Mouse (Mus musculus) ES-Bruce4 (cell line): ENCODE data around the gene Engase. TPM values are rescaled to one million over a fixed set of nuclear protein-coding genes. Genes with fewer than 3 reads are reported as not detected.

Source experiments
- H3K27ac ChIP-seq: 2 replicates; pipeline ENCODE4 v1.5.1; 2012; ENCODE audit warnings: low read length, inconsistent platforms; ENCODE audit not compliant: insufficient read depth
- H3K27me3 ChIP-seq: 2 replicates; pipeline ENCODE4 v1.6.1; 2012; ENCODE audit warnings: mild to moderate bottlenecking, low read length, inconsistent platforms; ENCODE audit not compliant: control insufficient read depth, poor library complexity, insufficient read depth, severe bottlenecking
- H3K36me3 ChIP-seq: 2 replicates; pipeline ENCODE4 v1.6.1; 2012; ENCODE audit warnings: inconsistent platforms, mild to moderate bottlenecking, low read length, moderate library complexity; ENCODE audit not compliant: control insufficient read depth, poor library complexity, insufficient read depth, severe bottlenecking
- H3K4me1 ChIP-seq: one replicate; pipeline ENCODE4 v1.8.1; 2011; ENCODE audit warnings: low read length; ENCODE audit not compliant: control insufficient read depth, insufficient read depth
- H3K4me3 ChIP-seq: 2 replicates; pipeline ENCODE4 v1.5.1; 2011; ENCODE audit warnings: low read depth, mild to moderate bottlenecking, low read length
- H3K9ac ChIP-seq: 2 replicates; pipeline ENCODE4 v1.6.1; 2012; ENCODE audit warnings: low read depth, mild to moderate bottlenecking, inconsistent platforms; ENCODE audit not compliant: poor library complexity, severe bottlenecking
- H3K9me3 ChIP-seq: replicated peaks from 2 replicates; pipeline ENCODE4 v1.6.1; 2012; ENCODE audit warnings: mild to moderate bottlenecking, low read length, inconsistent platforms; ENCODE audit not compliant: control insufficient read depth, poor library complexity, insufficient read depth, severe bottlenecking
- CTCF ChIP-seq: IDR thresholded peaks from one replicate; pipeline ENCODE4 v1.8.1; 2011; ENCODE audit warnings: low read depth, low read length
- EP300 ChIP-seq: IDR thresholded peaks from 2 replicates; pipeline ENCODE4 v1.6.1; 2011; ENCODE audit warnings: low read depth, low read length; ENCODE audit not compliant: insufficient read depth
- POLR2A ChIP-seq: IDR thresholded peaks from one replicate; pipeline ENCODE4 v1.8.1; 2011; ENCODE audit warnings: low read length; ENCODE audit not compliant: insufficient read depth
- polyA plus RNA-seq: library from polyadenylated mRNA; stranded (reverse); fragments of >200 nt; gene quantifications from 2 replicates; pipeline ENCODE4 v1.2.4, GENCODE M21; 2011; ENCODE audit warnings: low read depth; ENCODE audit not compliant: missing spikeins, insufficient read depth, insufficient read length

Engase gene
- polyA plus RNA-seq, 1 experiment = 7.8 TPM

DNA sequence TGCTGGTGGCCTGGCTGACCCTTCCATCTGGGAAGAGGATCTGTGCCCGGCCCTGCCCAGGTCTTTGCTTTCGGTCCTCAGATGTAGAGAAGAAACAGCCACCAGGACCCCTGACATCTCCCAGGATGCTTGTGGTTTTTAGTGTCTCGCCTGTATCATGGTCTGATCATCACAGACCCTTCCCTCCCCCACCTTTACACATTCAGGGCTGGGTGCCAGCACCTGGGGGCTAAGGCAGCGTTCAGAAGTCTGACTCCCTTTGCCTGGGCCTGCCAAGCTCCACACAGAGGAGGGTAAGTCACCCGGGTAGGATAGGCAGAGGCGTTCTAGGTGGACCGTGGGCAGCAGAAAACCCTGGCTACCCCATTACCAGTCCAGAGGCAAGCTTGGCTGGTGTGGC is 31.7 kb downstream of the Engase start:
- Histone ChIP-seq H3K27me3 (0 out of 2 replicates have a peak, but pooled peaks cover 2% of the 10 kb centered on the region), H3K27ac (no peak overlapping the region), H3K9ac (no peak overlapping the region), H3K9me3 (no peaks in the 10 kb centered on the region), H3K4me1 (no peaks in the 10 kb centered on the region), H3K36me3 (no peaks in the 10 kb centered on the region), H3K4me3 (no peak overlapping the region)
- TF ChIP-seq EP300 (no peak), CTCF (no peak), POLR2A (no peak)

GRCm38 (mm10) chr11:118511851-118512250 is 35.2 kb downstream of the Engase start:
- Histone ChIP-seq H3K27me3 (no peaks in the 10 kb centered on the region), H3K36me3 (no peaks in the 10 kb centered on the region), H3K9me3 (no peaks in the 10 kb centered on the region), H3K4me1 (no peaks in the 10 kb centered on the region), H3K27ac (no peak overlapping the region), H3K9ac (no peak overlapping the region), H3K4me3 (no peak overlapping the region)
- TF ChIP-seq CTCF (no peak), POLR2A (no peak), EP300 (no peak)

- no peak overlapping the region for H3K9ac ChIP-seq
These were observed 35.8 kb downstream of the Engase start for GRCm38 (mm10) chr11:118512257-118512910.

GRCm38 (mm10) chr11:118517924-118518323 is 41.3 kb downstream of the Engase start:
- Histone ChIP-seq H3K4me1 (no peaks in the 10 kb centered on the region), H3K27me3 (no peaks in the 10 kb centered on the region), H3K27ac (no peak overlapping the region), H3K36me3 (no peaks in the 10 kb centered on the region), H3K4me3 (no peak overlapping the region), H3K9me3 (no peaks in the 10 kb centered on the region), H3K9ac (no peak overlapping the region)
- TF ChIP-seq CTCF = no peak
- no peak for TF ChIP-seq EP300

More at GRCm38 (mm10) chr11:118512257-118512910, 35.8 kb downstream of the Engase start:
- Histone ChIP-seq H3K4me3 (no peak overlapping the region), H3K9me3 (no peaks in the 10 kb centered on the region), H3K36me3 (no peaks in the 10 kb centered on the region), H3K27ac (no peak overlapping the region), H3K27me3 (no peaks in the 10 kb centered on the region), H3K4me1 (no peaks in the 10 kb centered on the region)
- TF ChIP-seq EP300 (no peak), POLR2A (no peak), CTCF (no peak)

GRCm38 (mm10) chr11:118518743-118519142 is 42.1 kb downstream of the Engase start:
- Histone ChIP-seq H3K9me3 (no peaks in the 10 kb centered on the region), H3K4me3 (no peak overlapping the region)
- TF ChIP-seq POLR2A (no peak), CTCF (no peak), EP300 (no peak)

DNA sequence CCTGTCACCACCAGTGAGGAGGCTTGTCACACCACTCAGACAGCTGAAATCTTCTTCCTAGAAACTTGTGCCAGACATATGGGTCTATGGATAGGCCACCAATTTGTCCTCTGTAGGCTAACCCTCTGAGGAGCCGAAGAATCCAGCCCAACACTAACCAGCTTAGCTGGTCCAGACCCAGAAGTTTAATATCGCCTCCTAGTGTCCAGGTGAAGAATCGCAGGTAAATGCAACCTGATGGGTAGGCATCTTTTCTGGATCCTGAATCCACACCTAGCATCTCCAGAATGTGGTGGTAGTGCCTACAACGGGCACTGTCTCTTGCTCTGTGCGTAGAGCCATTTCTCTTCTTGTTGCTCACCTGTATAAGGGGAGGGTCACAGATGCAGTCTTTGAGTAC is 43.6 kb downstream of the Engase start:
- Histone ChIP-seq H3K27me3 (no peaks in the 10 kb centered on the region), H3K27ac (no peak overlapping the region), H3K9ac (no peak overlapping the region), H3K36me3 (no peaks in the 10 kb centered on the region), H3K4me1 (no peaks in the 10 kb centered on the region), H3K9me3 (no peaks in the 10 kb centered on the region), H3K4me3 (no peak overlapping the region)
- TF ChIP-seq POLR2A = no peak
- peak; percentile 30 for TF ChIP-seq CTCF

More at GRCm38 (mm10) chr11:118518743-118519142, 42.1 kb downstream of the Engase start:
- no peak overlapping the region for H3K27ac ChIP-seq
- no peaks in the 10 kb centered on the region for H3K4me1 ChIP-seq
- no peaks in the 10 kb centered on the region for H3K27me3 ChIP-seq
- no peaks in the 10 kb centered on the region for H3K36me3 ChIP-seq
- H3K9ac ChIP-seq = no peak overlapping the region
